Comparison of ENCODE assay signal across 9 mouse cellular contexts in the genomic region with DNA sequence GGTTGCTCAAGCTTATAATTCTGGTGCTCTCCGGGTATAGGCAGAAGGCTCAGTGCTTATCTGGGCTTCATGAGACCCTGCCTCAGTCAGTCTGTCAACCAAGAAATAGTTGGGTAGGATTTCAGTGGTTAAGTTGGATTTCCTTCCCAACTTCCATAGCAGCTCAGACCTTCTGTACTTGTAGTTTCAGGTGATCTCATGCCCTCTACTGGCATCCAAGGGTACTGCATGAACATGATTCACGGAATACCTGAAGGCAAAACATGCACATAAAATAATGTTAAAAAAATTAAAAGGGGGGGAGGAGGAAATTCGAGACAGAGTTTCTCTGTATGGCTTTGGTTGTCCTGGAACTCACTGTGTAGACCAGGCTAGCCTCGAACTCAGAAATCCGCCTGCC. TPM values are rescaled to one million over a fixed set of nuclear protein-coding genes. Genes with fewer than 3 reads are reported as not detected.
DNase-seq lines count a peak whose midpoint lies in the region; ATAC-seq and TF ChIP-seq lines count a peak whose summit lies in the region.
"Had no signal": no experiment of that assay in that cellular context is flagged by ENCODE, and none has a peak within 500 bp of the region (broad histone marks: within the 10 kb centered on the region; RNA-seq: fewer than 3 reads in every experiment).

No protein-coding gene starts in this region.

- no peak for ATAC-seq in intestine, postnatal 0 days
- no peak for ATAC-seq in intestine, embryonic 16.5 days

- intact Hi-C loops in left cerebral cortex, postnatal 36 days (cut with DNase I) = loop anchor here (1.0 to 10.0 kb wide), 2 partner anchors 92 to 145 kb away; no protein-coding TSS in a partner anchor

- peaks cover 2% of the 10 kb centered on the region; the same call in 1 of the 2 replicates for H3K4me1 ChIP-seq in intestine, postnatal 0 days (replicated peaks; ENCODE audit: control insufficient read depth, insufficient read depth, low read length)
- peaks cover 15% of the 10 kb centered on the region for H3K4me1 ChIP-seq in intestine, embryonic 16.5 days (ENCODE audit: control insufficient read depth, insufficient read depth, low read length)

- TF ChIP-seq CTCF in intestine, postnatal 0 days (IDR thresholded peaks at IDR 0.05; ENCODE audit: low read depth) = peak; percentile 89

- no peak overlapping the region for H3K9ac ChIP-seq in intestine, postnatal 0 days (ENCODE audit: low read depth, low read length)
- no peak overlapping the region for H3K9ac ChIP-seq in intestine, embryonic 16.5 days (ENCODE audit: low read depth, low read length)
- H3K9ac ChIP-seq: embryonic facial prominence, embryonic 13.5 days had no signal

- H3K36me3 ChIP-seq in intestine, postnatal 0 days (ENCODE audit: control insufficient read depth, insufficient read depth) = peaks cover 15% of the 10 kb centered on the region
- H3K36me3 ChIP-seq in intestine, embryonic 16.5 days (ENCODE audit: control insufficient read depth, insufficient read depth, low read length) = no peaks in the 10 kb centered on the region

- WGBS in intestine, postnatal 0 days = 48% methylated on average over 5 of the region's 5 CpGs
- WGBS in intestine, embryonic 16.5 days = 56% methylated on average over 5 of the region's 5 CpGs

- H3K9me3 ChIP-seq in intestine, postnatal 0 days (ENCODE audit: control insufficient read depth) = no peaks in the 10 kb centered on the region
- H3K9me3 ChIP-seq in intestine, embryonic 16.5 days (ENCODE audit: control insufficient read depth, low read length) = no peaks in the 10 kb centered on the region
- H3K9me3 ChIP-seq: embryonic facial prominence, embryonic 13.5 days had no signal

- no peak overlapping the region for H3K27ac ChIP-seq in intestine, postnatal 0 days (ENCODE audit: low read depth, low read length)
- H3K27ac ChIP-seq in intestine, embryonic 16.5 days (ENCODE audit: low read length) = no peak overlapping the region
- H3K27ac ChIP-seq: embryonic facial prominence, embryonic 13.5 days had no signal

- H3K4me2 ChIP-seq in intestine, postnatal 0 days (replicated peaks; ENCODE audit: low read depth) = no peak overlapping the region
- no peak overlapping the region for H3K4me2 ChIP-seq in intestine, embryonic 16.5 days (ENCODE audit: low read depth, low read length)
- H3K4me2 ChIP-seq: embryonic facial prominence, embryonic 13.5 days had no signal

- no peak overlapping the region for H3K4me3 ChIP-seq in intestine, postnatal 0 days (ENCODE audit: low read depth, low read length)
- no peak overlapping the region for H3K4me3 ChIP-seq in intestine, embryonic 16.5 days (ENCODE audit: low read length)
- H3K4me3 ChIP-seq: embryonic facial prominence, embryonic 13.5 days had no signal

- no peaks in the 10 kb centered on the region for H3K27me3 ChIP-seq in intestine, postnatal 0 days (replicated peaks; ENCODE audit: control insufficient read depth, insufficient read depth, low read length)
- no peaks in the 10 kb centered on the region for H3K27me3 ChIP-seq in intestine, embryonic 16.5 days (replicated peaks; ENCODE audit: control insufficient read depth, insufficient read depth, low read length)
- H3K27me3 ChIP-seq: embryonic facial prominence, embryonic 13.5 days had no signal

- DNase-seq in ZHBTc4 (ENCODE audit: low read depth, low spot score) = peak; percentile 74
- peak; percentile 85 for DNase-seq in embryo, embryonic 10 days (ENCODE audit: low spot score)
- DNase-seq in heart, postnatal 4 days = peak; percentile 79
- peak; percentile 47 to 65 for DNase-seq in left cerebral cortex, postnatal 36 days (ENCODE audit: low spot score in 2 of 2)
- peak; percentile 79 for DNase-seq in retina, postnatal 1 day
- DNase-seq in urinary bladder, postnatal 14 days (ENCODE audit: low spot score) = peak; percentile 78

RNA-seq across cellular contexts. Expression of gene Polr3k, which starts 2.8 kb away (rescaled TPM):
- 38.2 and 45.5 TPM in 2 replicates for polyA plus RNA-seq in intestine, postnatal 0 days (2015; fragmentation: Nextera tagmentation; extraction: Ambion mirVana)
- polyA plus RNA-seq in intestine, embryonic 16.5 days (2015; fragmentation: Nextera tagmentation; extraction: Ambion mirVana) = 74.9 and 77.5 TPM in 2 replicates
- total RNA-seq in heart, postnatal 4 days (2021) = 10 to 100 TPM; 16.3 to 19.1 TPM
- total RNA-seq in left cerebral cortex, postnatal 36 days (2021) = 10 to 100 TPM; 29.1 to 31.2 TPM

RNA-seq across cellular contexts. Expression of gene Pcmtd2, which starts 29.3 kb away (rescaled TPM):
- polyA plus RNA-seq in intestine, postnatal 0 days (2015; fragmentation: Nextera tagmentation; extraction: Ambion mirVana) = 19.0 and 22.8 TPM in 2 replicates
- polyA plus RNA-seq in intestine, embryonic 16.5 days (2015; fragmentation: Nextera tagmentation; extraction: Ambion mirVana) = 25.6 and 29.1 TPM in 2 replicates
- total RNA-seq in heart, postnatal 4 days (2021) = 10 to 100 TPM; 28.2 to 28.9 TPM
- total RNA-seq in left cerebral cortex, postnatal 36 days (2021) = 10 to 100 TPM; 81.4 to 90.5 TPM
